Mouse (Mus musculus) adrenal gland, adult 8-10 months (tissue): ENCODE data around the gene Klhl10. TPM values are rescaled to one million over a fixed set of nuclear protein-coding genes. Genes with fewer than 3 reads are reported as not detected.

Experiments
- DNase-seq: peaks from one replicate; pipeline ENCODE4 v3.0.0; 2022
- microRNA-seq, 2 experiments: library from miRNA; unstranded; fragments of <30 nt; microRNA quantifications; one replicate each; pipeline ENCODE4 v1.2.0; 2022
- total RNA-seq, 4 experiments: library from RNA; stranded (reverse); gene quantifications; 2 replicates each; pipeline ENCODE4 v1.2.4; 2022

Klhl10 gene
- total RNA-seq, 4 experiments from 2014 or later = 0.99 to 2.3 (median 1.5) TPM

- no peak for DNase-seq
These were observed 23.6 kb downstream of the Klhl10 start for GRCm38 (mm10) chr11:100465229-100465792.

- DNase-seq = no peak
These were observed 24.1 kb downstream of the Klhl10 start for GRCm38 (mm10) chr11:100465833-100466232.

GRCm38 (mm10) chr11:100471352-100472196 lies 29.9 kb downstream of the Klhl10 start:
- DNase-seq = no peak

- peak; percentile 86 for DNase-seq
These were observed 30.6 kb downstream of the Klhl10 start, which contains the start of gene Klhl11 for GRCm38 (mm10) chr11:100472197-100472934. Gene Klhl11, minus strand, starts transcription at chr11:100472741.

GRCm38 (mm10) chr11:100472935-100473295 lies 31.2 kb downstream of the Klhl10 start:
- no peak for DNase-seq

- DNase-seq = no peak
These were observed 34.6 kb downstream of the Klhl10 start for GRCm38 (mm10) chr11:100476281-100476680.

- no peak for DNase-seq
These were observed 37.4 kb downstream of the Klhl10 start for GRCm38 (mm10) chr11:100479152-100479551.

- DNase-seq = no peak
These were observed 42.7 kb downstream of the Klhl10 start for GRCm38 (mm10) chr11:100484461-100484860.

- DNase-seq = no peak
These were observed 44.3 kb downstream of the Klhl10 start for GRCm38 (mm10) chr11:100485801-100486538.

- no peak for DNase-seq
These were observed 49.2 kb downstream of the Klhl10 start for GRCm38 (mm10) chr11:100490951-100491350.

GRCm38 (mm10) chr11:100493771-100494170 lies 52.1 kb downstream of the Klhl10 start:
- DNase-seq = no peak

- no peak for DNase-seq
These were observed 58.5 kb downstream of the Klhl10 start for GRCm38 (mm10) chr11:100500241-100500640.

GRCm38 (mm10) chr11:100500651-100501050 lies 58.9 kb downstream of the Klhl10 start:
- no peak for DNase-seq

GRCm38 (mm10) chr11:100501321-100501720 lies 59.6 kb downstream of the Klhl10 start:
- no peak for DNase-seq

GRCm38 (mm10) chr11:100504990-100505660 lies 63.4 kb downstream of the Klhl10 start:
- no peak for DNase-seq

- DNase-seq = no peak
These were observed 64.3 kb downstream of the Klhl10 start for GRCm38 (mm10) chr11:100505997-100506396.

Small RNA genes lying within 50 kb of the gene (microRNA-seq; reads per million reads assigned to microRNA genes)
- 0 reads per million in 2 experiments for gene Gm27374
- gene Mir7116 = 0.50 to 0.70 reads per million in 2 experiments

Other genes starting within 250 kb of the Klhl10 start
- under 1 TPM in 1 of 4 experiments, not detected in 3; 0.11 TPM for gene Krt9, start 248.7 kb upstream of the Klhl10 start, total RNA-seq
- gene Krt14, start 234.4 kb upstream of the Klhl10 start, total RNA-seq = under 1 TPM in 2 of 4 experiments, not detected in 2; 0.22 to 0.27 TPM
- not detected for gene Krt16, start 193.0 kb upstream of the Klhl10 start, total RNA-seq
- not detected for gene Krt17, start 180.9 kb upstream of the Klhl10 start, total RNA-seq
- gene Krt42, start 172.0 kb upstream of the Klhl10 start, total RNA-seq = not detected
- gene Eif1, start 122.0 kb upstream of the Klhl10 start, total RNA-seq = 1,000 to 10,000 TPM in 3 of 4 experiments, 100 to 1,000 TPM in 1; 987 to 1,365 (median 1,077) TPM
- gene Gast, start 107.5 kb upstream of the Klhl10 start, total RNA-seq = not detected
- 100 to 1,000 TPM in 2 of 4 experiments, 10 to 100 TPM in 2; 50.2 to 117 (median 83.7) TPM for gene Hap1, start 85.8 kb upstream of the Klhl10 start, total RNA-seq
- gene Jup, start 44.2 kb upstream of the Klhl10 start, total RNA-seq = 100 to 1,000 TPM in 1 of 4 experiments, 10 to 100 TPM in 3; 57.5 to 101 (median 82.0) TPM
- gene P3h4, start 27.1 kb upstream of the Klhl10 start, total RNA-seq = 10 to 100 TPM; 28.4 to 63.1 (median 42.6) TPM
- 10 to 100 TPM; 15.4 to 57.8 (median 31.3) TPM for gene Fkbp10, start 26.2 kb upstream of the Klhl10 start, total RNA-seq
- 10 to 100 TPM; 49.7 to 76.8 (median 68.5) TPM for gene Nt5c3b, start 109 bp upstream of the Klhl10 start, total RNA-seq
- gene Klhl11, start 30.8 kb downstream of the Klhl10 start, total RNA-seq = 10 to 100 TPM; 62.9 to 96.4 (median 75.3) TPM
- gene Acly, start 86.1 kb downstream of the Klhl10 start, total RNA-seq = 1,000 to 10,000 TPM; 1,202 to 1,723 (median 1,362) TPM
- gene Ttc25, start 103.7 kb downstream of the Klhl10 start, total RNA-seq = 1 to 10 TPM; 4.4 to 6.4 (median 5.4) TPM
- 10 to 100 TPM; 47.5 to 85.0 (median 71.9) TPM for gene Cnp, start 133.0 kb downstream of the Klhl10 start, total RNA-seq
- gene Nkiras2, start 177.3 kb downstream of the Klhl10 start, total RNA-seq = 10 to 100 TPM; 34.3 to 37.3 (median 36.7) TPM
- gene Dnajc7, start 178.3 kb downstream of the Klhl10 start, total RNA-seq = 100 to 1,000 TPM; 204 to 279 (median 249) TPM